Mouse (Mus musculus) limb, embryonic 15.5 days (tissue): ENCODE results near the gene Tuba3b. TPM values are rescaled to one million over a fixed set of nuclear protein-coding genes. Genes with fewer than 3 reads are reported as not detected.

Experiments used
- ATAC-seq: fragments of 200-750 bp; cut with Nextera tagmentation; 2 replicates; pipeline ENCODE4 v1.8.0; 2017; ENCODE audit warnings: low read depth, moderate TSS enrichment; ENCODE audit not compliant: insufficient number of reproducible peaks, low FRiP score, low TSS enrichment
- H3K27ac ChIP-seq: fragments of 300-500 bp; sonication (generic); 2 replicates; pipeline ENCODE4 v1.5.1; 2015; ENCODE audit warnings: moderate library complexity, mild to moderate bottlenecking, inconsistent platforms
- H3K27me3 ChIP-seq: fragments of 300-500 bp; sonication (generic); 2 replicates; pipeline ENCODE4 v1.6.1; 2015; ENCODE audit warnings: inconsistent platforms
- H3K36me3 ChIP-seq: fragments of 300-500 bp; sonication (generic); 2 replicates; pipeline ENCODE4 v1.6.1; 2015; ENCODE audit warnings: inconsistent platforms
- H3K4me1 ChIP-seq: fragments of 300-500 bp; sonication (generic); 2 replicates; pipeline ENCODE4 v1.6.1; 2015; ENCODE audit warnings: inconsistent platforms
- H3K4me2 ChIP-seq: fragments of 300-500 bp; sonication (generic); 2 replicates; pipeline ENCODE4 v1.6.1; 2015; ENCODE audit warnings: mild to moderate bottlenecking, inconsistent platforms
- H3K4me3 ChIP-seq: fragments of 300-500 bp; sonication (generic); 2 replicates; pipeline ENCODE4 v1.5.1; 2015; ENCODE audit warnings: mild to moderate bottlenecking, inconsistent platforms
- H3K9ac ChIP-seq: fragments of 300-500 bp; sonication (generic); 2 replicates; pipeline ENCODE4 v1.6.1; 2015; ENCODE audit warnings: inconsistent platforms
- H3K9me3 ChIP-seq: fragments of 300-500 bp; sonication (generic); 2 replicates; pipeline ENCODE4 v1.6.1; 2016; ENCODE audit warnings: inconsistent platforms
- WGBS: fragments of 180-500 bp; shearing (Covaris S2); methylation state at CpG from one replicate; pipeline ENCODE4 v1.1.7; 2015; 5-methylcytosine and 5-hydroxymethylcytosine counted together
- polyA plus RNA-seq: library from polyadenylated mRNA; unstranded; fragments of >200 nt; fragmentation: Nextera tagmentation; extraction: Ambion mirVana; gene quantifications from 2 replicates; pipeline ENCODE4 v1.2.1, GENCODE M21; 2015

Gene Tuba3b
- polyA plus RNA-seq, result not detected in 2 replicates

GRCm38 (mm10) chr6:145615666-145616210 is at the start of gene Tuba3b:
Gene Tuba3b, plus strand, starts transcription at chr6:145615757.
- Histone ChIP-seq H3K4me1 (no peaks in the 10 kb centered on the region), H3K27ac (no peak within 1 kb of the TSS), H3K4me2 (no peak within 1 kb of the TSS), H3K9me3 (no peaks in the 10 kb centered on the region), H3K9ac (no peak within 1 kb of the TSS), H3K36me3 (no peaks in the 10 kb centered on the region), H3K4me3 (no peak within 1 kb of the TSS), H3K27me3 (no peaks in the 10 kb centered on the region)
- no peak for ATAC-seq
- WGBS, result 96% methylated on average over 31 of the region's 31 CpGs

GRCm38 (mm10) chr6:145567296-145567695 is 48.3 kb upstream of the Tuba3b start:
- H3K9ac ChIP-seq, result no peak overlapping the region
- peaks cover 5% of the 10 kb centered on the region; the same call in 1 of the 2 replicates for H3K4me1 ChIP-seq
- H3K4me2 ChIP-seq, result no peak overlapping the region
- H3K4me3 ChIP-seq, result no peak overlapping the region
- WGBS, result 74% methylated on average over 8 of the region's 8 CpGs
- H3K27me3 ChIP-seq, result no peaks in the 10 kb centered on the region
- no peak overlapping the region for H3K27ac ChIP-seq
- ATAC-seq, result no peak
- H3K36me3 ChIP-seq, result no peaks in the 10 kb centered on the region
- no peaks in the 10 kb centered on the region for H3K9me3 ChIP-seq

DNA sequence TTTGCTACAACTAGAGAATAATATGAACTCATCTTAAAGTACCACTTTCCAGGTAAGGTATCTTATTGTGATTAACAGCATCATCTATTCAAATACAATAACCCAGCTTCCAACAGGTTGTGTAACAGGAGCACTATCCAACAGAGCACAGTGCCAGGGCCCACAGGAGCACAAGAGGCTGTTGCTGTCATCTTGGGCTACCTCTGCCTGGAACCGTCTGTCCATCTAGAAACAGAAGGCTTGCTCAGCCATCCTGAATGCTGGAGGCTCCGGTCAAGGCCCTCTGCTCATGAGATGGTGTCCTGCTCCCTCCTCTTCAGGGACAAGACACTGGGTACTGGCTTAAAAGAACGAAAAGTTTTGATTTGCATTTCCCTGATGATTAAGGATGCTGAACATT is 47.7 kb upstream of the Tuba3b start:
- Histone ChIP-seq H3K4me3 (no peak overlapping the region), H3K4me1 (peaks cover 5% of the 10 kb centered on the region; the same call in 1 of the 2 replicates), H3K27ac (no peak overlapping the region), H3K27me3 (no peaks in the 10 kb centered on the region), H3K36me3 (no peaks in the 10 kb centered on the region), H3K9me3 (no peaks in the 10 kb centered on the region), H3K9ac (no peak overlapping the region), H3K4me2 (no peak overlapping the region)
- 93% methylated on average over 3 of the region's 3 CpGs for WGBS
- ATAC-seq, result no peak

DNA sequence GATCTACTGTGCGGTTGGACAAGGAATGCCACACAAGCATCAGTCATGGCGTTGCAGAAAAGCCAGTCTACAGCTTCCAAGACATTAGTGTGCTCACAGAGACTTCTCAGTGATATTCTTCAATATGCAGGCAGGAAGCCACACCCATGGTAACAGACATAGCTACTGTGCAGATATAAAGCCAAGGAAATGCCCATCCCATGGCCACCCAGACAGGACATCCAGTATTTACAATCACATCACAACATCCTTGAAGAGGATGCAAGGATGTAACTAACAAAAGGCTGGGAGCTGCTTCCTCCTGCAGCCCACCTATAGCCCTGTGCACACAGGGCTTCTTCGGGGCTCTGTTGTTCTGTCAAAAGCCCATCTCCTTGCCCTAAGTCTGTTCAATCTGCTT is 46.9 kb upstream of the Tuba3b start:
- Histone ChIP-seq H3K4me3 (no peak overlapping the region), H3K9ac (no peak overlapping the region), H3K9me3 (no peaks in the 10 kb centered on the region), H3K4me1 (peaks cover 7% of the 10 kb centered on the region; the same call in 1 of the 2 replicates), H3K36me3 (no peaks in the 10 kb centered on the region), H3K4me2 (no peak overlapping the region), H3K27ac (no peak overlapping the region), H3K27me3 (no peaks in the 10 kb centered on the region)
- WGBS, result 84% methylated on average over 3 of the region's 3 CpGs
- no peak for ATAC-seq

DNA sequence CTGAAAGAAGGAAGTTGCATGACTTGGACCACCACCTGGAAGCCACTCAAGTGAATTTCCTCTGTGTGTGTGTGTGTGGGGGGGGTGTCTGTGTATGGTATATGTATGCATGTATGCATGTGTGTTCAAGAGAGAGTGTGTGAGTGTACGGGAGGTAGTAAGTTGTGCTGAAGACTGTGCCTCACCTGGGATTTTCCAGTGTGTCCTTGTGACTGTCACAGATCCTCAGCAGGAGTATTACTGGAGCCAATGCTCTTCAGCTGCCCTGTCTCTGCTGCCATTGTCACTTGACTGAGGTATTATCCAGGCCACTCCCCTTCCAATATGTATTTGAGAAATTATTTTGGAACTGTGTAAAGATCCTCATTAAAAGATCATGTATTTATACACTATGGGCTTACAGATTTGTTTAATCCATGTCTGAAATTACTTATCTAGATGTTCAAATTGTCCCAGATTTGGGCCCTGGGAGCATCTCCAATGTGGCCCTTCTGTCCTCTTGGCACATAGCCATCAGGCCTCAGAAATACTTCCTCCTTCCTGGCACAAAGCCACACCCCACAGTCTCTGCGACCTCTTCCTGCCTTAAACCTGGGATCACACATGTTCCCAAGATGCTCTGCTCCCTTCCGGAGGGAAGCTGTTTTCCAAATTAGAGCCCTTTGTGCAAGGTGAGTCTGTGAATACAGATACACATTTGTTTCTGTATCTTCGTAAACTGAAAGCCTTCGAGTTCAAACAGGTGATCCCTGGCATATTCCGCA is 42.1 kb upstream of the Tuba3b start:
- H3K27ac ChIP-seq, result no peak overlapping the region
- no peaks in the 10 kb centered on the region for H3K27me3 ChIP-seq
- no peak for ATAC-seq
- H3K4me2 ChIP-seq, result no peak overlapping the region
- H3K9me3 ChIP-seq, result no peaks in the 10 kb centered on the region
- WGBS, result 77% methylated on average over 6 of the region's 6 CpGs
- no peak overlapping the region for H3K9ac ChIP-seq
- no peaks in the 10 kb centered on the region for H3K36me3 ChIP-seq
- no peak overlapping the region for H3K4me3 ChIP-seq
- peaks cover 9% of the 10 kb centered on the region for H3K4me1 ChIP-seq

DNA sequence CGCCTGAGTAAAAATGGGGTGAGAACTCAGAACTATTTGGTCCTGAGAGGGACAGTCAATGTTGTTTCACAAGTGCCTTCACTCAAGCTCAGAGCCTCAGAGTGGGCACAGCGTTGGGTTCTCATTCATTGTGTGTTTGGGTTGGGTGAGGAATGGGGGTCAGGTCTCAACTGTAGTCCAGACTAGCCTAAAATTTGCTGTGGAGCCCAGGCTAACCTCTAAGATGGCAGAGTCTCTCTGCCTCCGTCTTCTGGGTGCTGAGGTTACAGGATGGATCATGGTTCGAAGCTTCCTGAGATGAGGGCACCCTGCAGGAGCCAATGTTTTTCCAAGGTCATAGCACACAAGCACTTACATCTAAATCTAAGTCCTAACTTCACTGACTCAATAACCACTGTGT is 38.8 kb upstream of the Tuba3b start:
- Histone ChIP-seq H3K4me3 (no peak overlapping the region), H3K4me1 (peaks cover 14% of the 10 kb centered on the region), H3K36me3 (no peaks in the 10 kb centered on the region), H3K9me3 (no peaks in the 10 kb centered on the region), H3K9ac (no peak overlapping the region), H3K27me3 (no peaks in the 10 kb centered on the region), H3K27ac (no peak overlapping the region), H3K4me2 (no peak overlapping the region)
- no peak for ATAC-seq
- 97% methylated on average over 4 of the region's 4 CpGs for WGBS

DNA sequence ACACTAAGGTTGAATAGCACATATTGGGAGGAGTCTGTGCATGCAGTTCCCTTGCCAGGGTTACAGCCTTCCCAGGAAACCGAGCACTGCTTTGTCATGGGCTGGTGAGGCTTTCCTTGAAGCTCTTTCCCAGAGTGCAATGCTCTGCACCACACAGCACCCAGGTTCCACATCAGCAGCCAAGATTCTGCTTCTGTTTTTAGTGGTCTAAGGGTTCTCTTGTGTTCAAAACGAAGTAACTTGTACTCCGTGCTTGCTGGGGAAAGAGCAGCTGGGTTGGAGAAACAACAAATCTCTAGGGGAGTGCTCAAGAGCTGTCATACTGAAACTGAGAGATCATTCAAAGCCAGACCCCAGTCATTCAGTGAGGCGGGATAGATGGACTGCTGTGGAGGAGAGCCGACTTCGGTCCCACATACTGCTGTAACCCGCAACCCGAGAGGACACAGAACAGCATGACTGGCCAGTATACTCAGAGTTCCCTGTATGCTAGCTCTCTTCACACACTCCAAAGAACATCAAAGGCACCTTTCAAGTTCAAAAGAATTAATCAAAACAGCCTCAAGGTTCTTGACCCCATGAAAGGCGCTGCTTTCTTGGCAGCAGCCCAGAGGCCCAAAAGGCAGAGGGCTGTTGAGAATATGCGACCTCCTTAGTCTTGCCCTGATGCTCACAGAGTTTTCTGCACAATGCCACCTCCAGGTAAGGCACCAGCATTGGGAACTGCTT is 36.9 kb upstream of the Tuba3b start:
- Histone ChIP-seq H3K9ac (no peak overlapping the region), H3K36me3 (no peaks in the 10 kb centered on the region), H3K4me1 (peaks cover 13% of the 10 kb centered on the region), H3K4me2 (no peak overlapping the region), H3K9me3 (no peaks in the 10 kb centered on the region), H3K4me3 (no peak overlapping the region), H3K27me3 (no peaks in the 10 kb centered on the region), H3K27ac (0 out of 2 replicates have a peak overlapping the region, but pooled peaks have one; percentile 1)
- ATAC-seq, result no peak
- 27% methylated on average over 10 of the region's 10 CpGs for WGBS

GRCm38 (mm10) chr6:145579761-145580160 is 35.8 kb upstream of the Tuba3b start:
- Histone ChIP-seq H3K36me3 (no peaks in the 10 kb centered on the region), H3K27me3 (no peaks in the 10 kb centered on the region), H3K9me3 (no peaks in the 10 kb centered on the region), H3K4me2 (no peak overlapping the region), H3K9ac (no peak overlapping the region), H3K4me1 (peaks cover 11% of the 10 kb centered on the region), H3K4me3 (no peak overlapping the region), H3K27ac (no peak overlapping the region)
- ATAC-seq, result no peak
- 84% methylated on average over 3 of the region's 3 CpGs for WGBS

DNA sequence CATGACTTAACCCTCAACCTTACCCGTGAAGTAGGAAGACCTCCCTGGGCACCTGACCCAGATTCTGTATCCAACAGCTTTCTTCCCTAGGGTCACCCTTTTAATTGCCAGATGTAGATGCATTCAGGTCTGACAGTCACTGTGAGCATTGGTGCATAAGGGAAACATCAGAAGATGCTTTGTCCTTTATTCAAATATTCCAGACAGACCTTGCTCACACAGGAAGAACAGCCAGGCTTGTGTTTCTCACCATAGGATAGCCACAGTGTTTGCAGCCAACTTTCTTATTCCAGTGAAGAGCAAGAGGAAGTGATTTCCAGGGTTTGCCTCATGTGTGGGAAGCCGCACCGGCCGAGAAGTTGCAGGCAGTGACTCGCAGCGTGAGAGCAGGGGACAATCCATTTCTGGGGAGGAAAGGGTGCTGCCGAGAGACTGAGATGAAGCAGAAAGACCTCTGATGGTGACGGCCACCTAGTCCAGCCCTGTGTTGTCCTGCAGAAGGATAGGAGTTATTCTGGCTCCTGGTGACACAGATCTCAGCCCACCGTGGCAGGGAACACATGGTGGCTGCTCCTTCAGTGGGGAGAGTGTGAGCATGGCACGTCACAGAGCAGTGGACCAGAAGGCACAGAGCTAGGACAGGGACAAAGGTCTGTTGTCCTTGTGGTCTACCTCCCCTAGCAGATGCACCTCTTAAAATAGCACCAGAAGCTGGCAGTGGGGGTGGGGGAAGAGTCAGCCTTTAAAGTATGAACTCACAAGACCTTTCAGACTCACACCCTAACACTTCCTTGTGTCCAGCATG is 34.0 kb upstream of the Tuba3b start:
- Histone ChIP-seq H3K27ac (no peak overlapping the region), H3K9ac (no peak overlapping the region), H3K9me3 (no peaks in the 10 kb centered on the region), H3K4me1 (peaks cover 11% of the 10 kb centered on the region), H3K27me3 (no peaks in the 10 kb centered on the region), H3K4me3 (no peak overlapping the region), H3K4me2 (no peak overlapping the region), H3K36me3 (no peaks in the 10 kb centered on the region)
- WGBS, result 66% methylated on average over 10 of the region's 10 CpGs
- no peak for ATAC-seq

GRCm38 (mm10) chr6:145585052-145585973 is 30.2 kb upstream of the Tuba3b start:
- 77% methylated on average over 21 of the region's 21 CpGs for WGBS
- Histone ChIP-seq H3K4me2 (no peak overlapping the region), H3K9ac (no peak overlapping the region), H3K27me3 (no peaks in the 10 kb centered on the region), H3K4me3 (no peak overlapping the region), H3K4me1 (peaks cover under 1% of the 10 kb centered on the region; the same call in 1 of the 2 replicates), H3K9me3 (no peaks in the 10 kb centered on the region), H3K27ac (no peak overlapping the region), H3K36me3 (no peaks in the 10 kb centered on the region)
- ATAC-seq, result no peak
